Mouse (Mus musculus): ENCODE measurements around the gene Rbfox1. TPM values are rescaled to one million over a fixed set of nuclear protein-coding genes. Genes with fewer than 3 reads are reported as not detected.

Gene Rbfox1
- polyA plus RNA-seq, 1 experiment, result 5.6 TPM

GRCm38 (mm10) chr16:6833486-6833885 is 948.3 kb downstream of the Rbfox1 start:
- H3K4me3 ChIP-seq (ENCODE audit: control insufficient read depth, insufficient read depth, low read length), result no peak overlapping the region
- H3K27me3 ChIP-seq (ENCODE audit: control insufficient read depth, insufficient read depth, low read length), result no peaks in the 10 kb centered on the region
- H3K36me3 ChIP-seq (ENCODE audit: control insufficient read depth, insufficient read depth, low read length), result no peaks in the 10 kb centered on the region
- TF ChIP-seq POLR2A (IDR thresholded peaks at IDR 0.05; ENCODE audit: control insufficient read depth, extremely low read depth, insufficient read depth, low read length, poor library complexity) (no peak), CTCF (IDR thresholded peaks at IDR 0.05; ENCODE audit: borderline replicate concordance, control insufficient read depth, extremely low read depth, insufficient read depth, low read length, poor library complexity) (no peak)
- H3K27ac ChIP-seq (ENCODE audit: control insufficient read depth, insufficient read depth, low read length), result no peak overlapping the region
- DNase-seq, result no peak
- H3K4me1 ChIP-seq (replicated peaks; ENCODE audit: control insufficient read depth, insufficient read depth, low read length), result no peaks in the 10 kb centered on the region

- Histone ChIP-seq H3K4me3 (ENCODE audit: control insufficient read depth, insufficient read depth, low read length) (no peak overlapping the region), H3K4me1 (replicated peaks; ENCODE audit: control insufficient read depth, insufficient read depth, low read length) (no peaks in the 10 kb centered on the region), H3K36me3 (ENCODE audit: control insufficient read depth, insufficient read depth, low read length) (no peaks in the 10 kb centered on the region), H3K27ac (ENCODE audit: control insufficient read depth, insufficient read depth, low read length) (no peak overlapping the region), H3K27me3 (ENCODE audit: control insufficient read depth, insufficient read depth, low read length) (no peaks in the 10 kb centered on the region)
- DNase-seq, result no peak
- 26% methylated on average over 5 of the region's 5 CpGs for WGBS
- TF ChIP-seq CTCF (IDR thresholded peaks at IDR 0.05; ENCODE audit: borderline replicate concordance, control insufficient read depth, extremely low read depth, insufficient read depth, low read length, poor library complexity) (no peak), POLR2A (IDR thresholded peaks at IDR 0.05; ENCODE audit: control insufficient read depth, extremely low read depth, insufficient read depth, low read length, poor library complexity) (no peak)
These were observed 949.9 kb downstream of the Rbfox1 start for GRCm38 (mm10) chr16:6835051-6835450.

GRCm38 (mm10) chr16:6839299-6839995 is 954.3 kb downstream of the Rbfox1 start:
- no peaks in the 10 kb centered on the region for H3K36me3 ChIP-seq (ENCODE audit: control insufficient read depth, insufficient read depth, low read length)
- no peaks in the 10 kb centered on the region for H3K4me1 ChIP-seq (replicated peaks; ENCODE audit: control insufficient read depth, insufficient read depth, low read length)
- H3K4me3 ChIP-seq (ENCODE audit: control insufficient read depth, insufficient read depth, low read length), result no peak overlapping the region
- H3K27me3 ChIP-seq (ENCODE audit: control insufficient read depth, insufficient read depth, low read length), result no peaks in the 10 kb centered on the region
- no peak overlapping the region for H3K27ac ChIP-seq (ENCODE audit: control insufficient read depth, insufficient read depth, low read length)
- 58% methylated on average over 15 of the region's 15 CpGs for WGBS
- TF ChIP-seq POLR2A (IDR thresholded peaks at IDR 0.05; ENCODE audit: control insufficient read depth, extremely low read depth, insufficient read depth, low read length, poor library complexity), result no peak
- no peak for TF ChIP-seq CTCF (IDR thresholded peaks at IDR 0.05; ENCODE audit: borderline replicate concordance, control insufficient read depth, extremely low read depth, insufficient read depth, low read length, poor library complexity)
- DNase-seq, result no peak

- 77% methylated on average over 3 of the region's 3 CpGs for WGBS
- TF ChIP-seq POLR2A (IDR thresholded peaks at IDR 0.05; ENCODE audit: control insufficient read depth, extremely low read depth, insufficient read depth, low read length, poor library complexity) (no peak), CTCF (IDR thresholded peaks at IDR 0.05; ENCODE audit: borderline replicate concordance, control insufficient read depth, extremely low read depth, insufficient read depth, low read length, poor library complexity) (no peak)
- H3K27me3 ChIP-seq (ENCODE audit: control insufficient read depth, insufficient read depth, low read length), result no peaks in the 10 kb centered on the region
- no peaks in the 10 kb centered on the region for H3K4me1 ChIP-seq (replicated peaks; ENCODE audit: control insufficient read depth, insufficient read depth, low read length)
- DNase-seq, result no peak
- H3K27ac ChIP-seq (ENCODE audit: control insufficient read depth, insufficient read depth, low read length), result no peak overlapping the region
- no peak overlapping the region for H3K4me3 ChIP-seq (ENCODE audit: control insufficient read depth, insufficient read depth, low read length)
- H3K36me3 ChIP-seq (ENCODE audit: control insufficient read depth, insufficient read depth, low read length), result no peaks in the 10 kb centered on the region
These were observed 954.9 kb downstream of the Rbfox1 start for GRCm38 (mm10) chr16:6840007-6840406.

- no peaks in the 10 kb centered on the region for H3K36me3 ChIP-seq (ENCODE audit: control insufficient read depth, insufficient read depth, low read length)
- H3K27ac ChIP-seq (ENCODE audit: control insufficient read depth, insufficient read depth, low read length), result no peak overlapping the region
- H3K4me1 ChIP-seq (replicated peaks; ENCODE audit: control insufficient read depth, insufficient read depth, low read length), result no peaks in the 10 kb centered on the region
- H3K4me3 ChIP-seq (ENCODE audit: control insufficient read depth, insufficient read depth, low read length), result no peak overlapping the region
- 83% methylated on average over 7 of the region's 7 CpGs for WGBS
- no peak for DNase-seq
- TF ChIP-seq POLR2A (IDR thresholded peaks at IDR 0.05; ENCODE audit: control insufficient read depth, extremely low read depth, insufficient read depth, low read length, poor library complexity) (no peak), CTCF (IDR thresholded peaks at IDR 0.05; ENCODE audit: borderline replicate concordance, control insufficient read depth, extremely low read depth, insufficient read depth, low read length, poor library complexity) (no peak)
- no peaks in the 10 kb centered on the region for H3K27me3 ChIP-seq (ENCODE audit: control insufficient read depth, insufficient read depth, low read length)
These were observed 955.3 kb downstream of the Rbfox1 start for GRCm38 (mm10) chr16:6840461-6840860.

- no peaks in the 10 kb centered on the region for H3K36me3 ChIP-seq (ENCODE audit: control insufficient read depth, insufficient read depth, low read length)
- DNase-seq, result no peak
- WGBS, result 68% methylated on average over 8 of the region's 8 CpGs
- H3K27ac ChIP-seq (ENCODE audit: control insufficient read depth, insufficient read depth, low read length), result no peak overlapping the region
- H3K27me3 ChIP-seq (ENCODE audit: control insufficient read depth, insufficient read depth, low read length), result no peaks in the 10 kb centered on the region
- TF ChIP-seq CTCF (IDR thresholded peaks at IDR 0.05; ENCODE audit: borderline replicate concordance, control insufficient read depth, extremely low read depth, insufficient read depth, low read length, poor library complexity) (no peak), POLR2A (IDR thresholded peaks at IDR 0.05; ENCODE audit: control insufficient read depth, extremely low read depth, insufficient read depth, low read length, poor library complexity) (no peak)
- H3K4me1 ChIP-seq (replicated peaks; ENCODE audit: control insufficient read depth, insufficient read depth, low read length), result no peaks in the 10 kb centered on the region
- H3K4me3 ChIP-seq (ENCODE audit: control insufficient read depth, insufficient read depth, low read length), result no peak overlapping the region
These were observed 957.1 kb downstream of the Rbfox1 start for GRCm38 (mm10) chr16:6842066-6842785.

Measured in thymus, adult 2 months (tissue).